Mouse (Mus musculus) megakaryocyte, embryonic 14.5 days (primary cell): ENCODE measurements at regions not wholly inside any gene's neighbourhood (a gene's known extent, or its start where the extent isn't known, plus 50 kb on each side); places are given as distances from the start of the nearest gene placed in this dataset.

Source experiments
- FLI1 ChIP-seq: IDR thresholded peaks from 2 replicates; pipeline ENCODE4 v1.6.1; 2012; ENCODE audit warnings: low read length, inconsistent platforms, mixed read lengths
- GATA1 ChIP-seq: IDR thresholded peaks from 3 replicates; pipeline ENCODE4 v1.6.1; 2012; ENCODE audit warnings: mixed read lengths, low read length, inconsistent platforms, borderline replicate concordance

DNA sequence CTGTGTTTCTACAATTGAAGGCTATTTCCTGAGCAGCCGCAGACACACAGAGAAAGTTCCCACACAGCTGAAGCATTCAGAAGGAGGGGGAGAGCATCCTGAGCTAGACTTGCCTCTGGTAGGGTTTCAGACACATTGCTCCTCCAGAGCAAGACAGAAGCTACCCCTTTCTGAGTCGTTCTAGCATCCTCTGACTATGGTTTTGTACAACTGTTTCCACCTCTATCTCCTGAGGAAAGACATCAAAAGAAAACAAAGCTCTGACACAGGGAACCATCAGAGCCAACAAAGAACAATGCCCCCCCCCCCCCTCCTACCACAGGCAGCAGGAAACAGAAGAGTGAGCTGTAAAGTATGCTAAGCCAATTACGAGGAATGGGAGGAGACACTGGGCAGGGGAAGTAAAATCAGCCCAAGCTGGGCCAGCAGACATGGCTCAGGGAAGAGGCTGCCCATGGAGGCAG lies 132.3 kb upstream of the Atp2b1 start:
- TF ChIP-seq GATA1 (no peak), FLI1 (no peak)
